Mouse (Mus musculus) C2C12 (cell line): ENCODE results near the gene Ranbp17. TPM values are rescaled to one million over a fixed set of nuclear protein-coding genes. Genes with fewer than 3 reads are reported as not detected.

Experiments
- H3K27me3 ChIP-seq: one replicate; pipeline ENCODE4 v1.6.1; 2011; ENCODE audit not compliant: control insufficient read depth, insufficient read depth, insufficient read length
- H3K36me3 ChIP-seq: one replicate; pipeline ENCODE4 v1.6.1; 2011; ENCODE audit not compliant: control insufficient read depth, insufficient read depth
- H3K4me3 ChIP-seq: one replicate; pipeline ENCODE4 v1.5.1; 2011; ENCODE audit warnings: mild to moderate bottlenecking, control low read depth; ENCODE audit not compliant: poor library complexity, insufficient read depth, severe bottlenecking
- H3K79me2 ChIP-seq: one replicate; pipeline ENCODE4 v1.6.1; 2011; ENCODE audit not compliant: control insufficient read depth, insufficient read depth
- H3K79me3 ChIP-seq: one replicate; pipeline ENCODE4 v1.6.1; 2011; ENCODE audit warnings: low read depth, control low read depth
- H3ac ChIP-seq: one replicate; pipeline ENCODE3; 2011; ENCODE audit warnings: low read depth; ENCODE audit not compliant: control insufficient read depth, insufficient read length
- CEBPB ChIP-seq: IDR thresholded peaks from one replicate; pipeline ENCODE4 v1.6.1; 2011; ENCODE audit warnings: low read depth, mild to moderate bottlenecking, control low read depth, moderate library complexity
- CTCF ChIP-seq: IDR thresholded peaks from one replicate; pipeline ENCODE4 v1.5.1; 2011; ENCODE audit not compliant: control insufficient read depth, insufficient read depth, insufficient read length
- FOSL1 ChIP-seq: IDR thresholded peaks from one replicate; pipeline ENCODE4 v1.8.0; 2011; ENCODE audit warnings: mild to moderate bottlenecking, low read length; ENCODE audit not compliant: poor library complexity, insufficient read depth, severe bottlenecking
- MAX ChIP-seq: IDR thresholded peaks from one replicate; pipeline ENCODE4 v1.6.1; 2011; ENCODE audit warnings: mild to moderate bottlenecking, control low read depth
- MYOD1 ChIP-seq: IDR thresholded peaks from one replicate; pipeline ENCODE4 v1.6.1; 2011; ENCODE audit warnings: low read depth; ENCODE audit not compliant: control insufficient read depth, insufficient read length
- MYOG ChIP-seq: IDR thresholded peaks from one replicate; pipeline ENCODE4 v1.6.1; 2011; ENCODE audit not compliant: control insufficient read depth, insufficient read length; ENCODE audit errors: extremely low read depth
- USF1 ChIP-seq: IDR thresholded peaks from one replicate; pipeline ENCODE4 v1.6.1; 2011; ENCODE audit warnings: low read depth, mild to moderate bottlenecking, control low read depth, moderate library complexity
- polyA plus RNA-seq: library from polyadenylated mRNA; unstranded; fragments of >200 nt; fragmentation: generic; extraction: Trizol; gene quantifications from one replicate; pipeline ENCODE4 v1.2.1, GENCODE M21; 2012; ENCODE audit warnings: missing spikeins

Gene Ranbp17
- polyA plus RNA-seq, 1 experiment: not detected

DNA sequence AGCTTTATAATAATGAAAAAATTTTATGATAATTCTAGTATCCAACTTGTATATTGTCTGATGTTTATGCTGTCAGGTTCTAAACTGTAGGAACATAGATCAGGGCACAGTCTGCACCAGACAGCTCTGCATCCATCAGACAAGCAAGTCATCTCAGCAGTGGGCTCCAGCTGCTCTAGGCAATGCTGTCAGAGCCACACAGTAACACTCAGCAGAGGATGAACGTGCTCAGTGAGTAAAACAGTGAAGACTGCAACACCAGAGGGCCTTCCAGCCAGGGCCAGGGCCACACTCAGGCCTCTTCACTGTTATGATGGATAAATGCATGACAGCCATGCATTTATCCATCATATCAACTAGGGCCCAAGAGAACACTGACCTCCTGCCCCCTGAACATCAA is 114.2 kb downstream of the Ranbp17 start:
- TF ChIP-seq MYOG (no peak), CEBPB (no peak), MYOD1 (no peak), FOSL1 (no peak), MAX (no peak), CTCF (no peak), USF1 (no peak)
- H3ac ChIP-seq: no peak overlapping the region
- no peaks in the 10 kb centered on the region for H3K79me3 ChIP-seq
- no peaks in the 10 kb centered on the region for H3K27me3 ChIP-seq
- no peaks in the 10 kb centered on the region for H3K36me3 ChIP-seq
- no peaks in the 10 kb centered on the region for H3K79me2 ChIP-seq
- H3K4me3 ChIP-seq: no peak overlapping the region

DNA sequence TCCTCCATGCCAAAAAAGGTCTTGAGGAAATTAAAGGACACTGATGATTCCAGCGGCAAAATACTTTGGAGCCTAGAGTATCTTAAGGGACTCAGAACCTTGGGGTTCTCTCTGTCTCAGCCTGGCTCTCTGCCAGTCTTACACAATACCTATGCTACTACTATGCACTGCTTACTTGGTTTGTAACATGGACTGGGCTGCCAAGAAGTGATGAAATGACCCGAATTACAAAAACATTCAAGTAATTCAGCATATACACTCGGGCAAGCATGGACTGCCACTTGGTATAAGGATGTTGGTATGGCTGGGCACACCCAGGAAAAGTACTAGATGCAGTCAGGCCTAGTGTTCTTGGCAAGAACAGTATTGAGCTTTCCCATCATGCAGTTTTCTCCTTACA is 114.8 kb downstream of the Ranbp17 start:
- TF ChIP-seq MYOD1 (no peak), MAX (no peak), CEBPB (no peak), FOSL1 (no peak), MYOG (no peak), USF1 (no peak), CTCF (no peak)
- no peaks in the 10 kb centered on the region for H3K79me3 ChIP-seq
- H3K4me3 ChIP-seq: no peak overlapping the region
- no peaks in the 10 kb centered on the region for H3K79me2 ChIP-seq
- no peaks in the 10 kb centered on the region for H3K36me3 ChIP-seq
- H3ac ChIP-seq: no peak overlapping the region
- no peaks in the 10 kb centered on the region for H3K27me3 ChIP-seq

DNA sequence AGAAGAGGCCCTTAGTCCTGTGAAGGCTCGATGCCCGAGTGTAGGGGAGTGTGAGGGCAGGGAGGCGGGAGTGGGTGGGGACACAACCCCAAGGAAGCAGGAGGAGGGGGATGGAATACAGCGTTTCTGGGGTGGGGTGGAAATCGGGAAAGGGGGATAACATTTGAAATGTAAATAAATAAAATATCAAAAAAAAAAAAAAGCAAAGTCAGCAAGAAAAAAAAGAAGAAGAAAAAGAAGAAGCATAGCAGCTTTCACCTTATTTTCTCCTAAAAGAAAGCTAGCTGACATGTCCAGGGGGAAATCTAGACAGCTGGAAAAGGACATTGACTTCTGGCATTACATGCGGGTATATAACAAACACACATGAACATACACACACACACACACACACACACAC is 117.3 kb downstream of the Ranbp17 start:
- TF ChIP-seq CTCF (no peak), CEBPB (no peak), USF1 (no peak), MAX (no peak), MYOG (no peak), FOSL1 (no peak)
- no peaks in the 10 kb centered on the region for H3K79me3 ChIP-seq
- H3ac ChIP-seq: no peak overlapping the region
- H3K79me2 ChIP-seq: no peaks in the 10 kb centered on the region
- H3K4me3 ChIP-seq: no peak overlapping the region
- no peaks in the 10 kb centered on the region for H3K27me3 ChIP-seq
- H3K36me3 ChIP-seq: no peaks in the 10 kb centered on the region

DNA sequence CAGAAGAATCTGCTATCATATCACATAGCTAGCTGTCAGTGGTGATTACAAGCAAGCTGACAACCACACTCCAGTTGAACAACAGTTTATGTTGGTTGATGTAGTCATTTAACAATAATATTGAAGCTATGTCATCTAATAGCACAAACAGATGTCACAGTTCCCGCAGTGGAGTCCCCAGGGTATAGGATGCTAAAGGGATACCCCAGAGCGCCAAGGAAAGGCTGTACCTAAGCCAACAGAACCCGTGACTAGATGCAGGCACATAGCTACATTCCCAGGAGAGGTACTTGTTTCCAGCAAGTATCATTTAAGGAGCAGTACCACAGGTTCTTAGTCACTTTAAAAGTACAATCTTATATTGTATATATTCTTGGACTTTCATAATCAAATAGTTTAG is 119.5 kb downstream of the Ranbp17 start:
- H3K27me3 ChIP-seq: no peaks in the 10 kb centered on the region
- no peaks in the 10 kb centered on the region for H3K36me3 ChIP-seq
- no peak overlapping the region for H3K4me3 ChIP-seq
- H3ac ChIP-seq: no peak overlapping the region
- TF ChIP-seq CEBPB: no peak
- TF ChIP-seq USF1: no peak
- no peak for TF ChIP-seq FOSL1
- TF ChIP-seq MYOD1: no peak
- TF ChIP-seq MAX: no peak
- TF ChIP-seq CTCF: no peak
- TF ChIP-seq MYOG: no peak
- no peaks in the 10 kb centered on the region for H3K79me3 ChIP-seq
- H3K79me2 ChIP-seq: no peaks in the 10 kb centered on the region

DNA sequence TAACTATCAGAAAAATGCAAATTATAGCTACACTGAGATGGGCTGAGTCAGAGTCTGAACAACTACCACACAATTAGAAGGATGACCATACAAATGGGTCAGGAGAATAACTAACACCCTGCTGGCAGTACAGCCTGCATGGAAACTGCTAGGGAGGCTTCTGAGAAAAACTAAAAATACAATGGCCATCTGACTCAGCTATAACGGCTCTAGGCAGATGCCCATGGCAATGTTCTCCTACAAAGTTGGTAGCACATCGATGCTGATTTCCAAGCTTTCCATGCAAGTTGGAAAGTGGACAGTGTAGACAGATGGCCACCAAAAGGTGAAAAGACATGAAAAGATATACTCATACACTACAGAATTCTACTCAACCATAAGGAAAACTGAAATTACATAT is 124.9 kb downstream of the Ranbp17 start:
- H3K27me3 ChIP-seq: no peaks in the 10 kb centered on the region
- no peaks in the 10 kb centered on the region for H3K79me2 ChIP-seq
- TF ChIP-seq MYOD1 (no peak), FOSL1 (no peak), USF1 (no peak)
- H3ac ChIP-seq: no peak overlapping the region
- no peaks in the 10 kb centered on the region for H3K79me3 ChIP-seq
- no peaks in the 10 kb centered on the region for H3K36me3 ChIP-seq
- H3K4me3 ChIP-seq: no peak overlapping the region

DNA sequence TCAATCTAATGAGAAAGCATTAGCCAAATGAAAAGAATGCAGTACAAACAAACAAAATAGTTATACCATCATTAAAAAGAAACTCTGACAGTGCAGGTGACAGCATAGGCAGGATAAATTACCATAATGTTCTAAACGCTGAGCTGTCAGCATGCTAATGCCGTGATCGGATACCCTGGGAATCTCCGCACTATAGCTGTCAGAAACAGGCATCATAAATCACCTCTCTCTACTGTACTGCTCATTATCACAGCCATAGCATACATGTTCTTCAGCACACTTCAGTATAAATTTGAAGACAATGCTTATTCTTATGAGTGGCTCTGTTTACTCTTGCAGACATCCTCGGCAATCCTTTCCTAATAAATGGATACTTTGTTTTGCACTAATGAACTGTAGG is 151.7 kb downstream of the Ranbp17 start:
- Histone ChIP-seq H3K79me2 (no peaks in the 10 kb centered on the region), H3K4me3 (no peak overlapping the region), H3K27me3 (no peaks in the 10 kb centered on the region), H3K36me3 (no peaks in the 10 kb centered on the region), H3K79me3 (no peaks in the 10 kb centered on the region), H3ac (no peak overlapping the region)
- TF ChIP-seq FOSL1 (no peak), CEBPB (no peak), USF1 (no peak), MYOG (no peak), MAX (no peak), CTCF (no peak), MYOD1 (no peak)
